Mouse (Mus musculus): ENCODE data around the gene Sult2a5. TPM values are rescaled to one million over a fixed set of nuclear protein-coding genes. Genes with fewer than 3 reads are reported as not detected.

Sult2a5 gene
- total RNA-seq (2021) = not detected
- long read RNA-seq, experiment 1 = 0 reads
- long read RNA-seq, experiment 2 = 0 reads

- no peak for DNase-seq (ENCODE audit: low spot score in 2 of 2)
Measured at GRCm38 (mm10) chr7:13623667-13624066, at the start of gene Sult2a5. TSS of gene Sult2a5 (plus strand) at chr7:13623967.

Other genes with a start within 250 kb of the Sult2a5 start
- gene Cabp5, start 225.8 kb upstream of the Sult2a5 start, total RNA-seq (2021) = not detected
- gene Bsph1, start 173.1 kb upstream of the Sult2a5 start, total RNA-seq (2021) = not detected
- not detected for gene Bsph2, start 52.9 kb upstream of the Sult2a5 start, total RNA-seq (2021)
- gene Sult2a2, start 109.5 kb downstream of the Sult2a5 start, total RNA-seq (2021) = not detected
- not detected for gene Sult2a1, start 213.4 kb downstream of the Sult2a5 start, total RNA-seq (2021)

All from adrenal gland, adult 18-20 months (tissue).